Mouse (Mus musculus) liver, embryonic 14.5 days (tissue): Measurements from ENCODE around the gene Slc25a10.

Experiments used
- CTCF ChIP-seq: IDR thresholded peaks from 2 replicates; pipeline ENCODE4 v1.5.1; 2016; ENCODE audit warnings: antibody characterized with exemption, low read depth, control low read depth
- EP300 ChIP-seq: IDR thresholded peaks from 2 replicates; pipeline ENCODE4 v1.6.1; 2016; ENCODE audit warnings: antibody characterized with exemption, low read depth

- no peak for TF ChIP-seq CTCF
- no peak for TF ChIP-seq EP300
Observed at GRCm38 (mm10) chr11:120457370-120457769, 34.3 kb upstream of the Slc25a10 start.
